Mouse (Mus musculus) heart, postnatal 0 days (tissue): ENCODE measurements around the gene Parp16. TPM values are rescaled to one million over a fixed set of nuclear protein-coding genes. Genes with fewer than 3 reads are reported as not detected.

Experiments used
- ATAC-seq: fragments of 200-750 bp; cut with Nextera tagmentation; 2 replicates; pipeline ENCODE4 v1.8.0; 2017; ENCODE audit warnings: low read depth, moderate number of reproducible peaks, moderate library complexity; ENCODE audit not compliant: insufficient read depth
- DNase-seq: peaks from one replicate; pipeline ENCODE4 v3.0.0-alpha.2; 2016; ENCODE audit warnings: low spot score
- H3K27ac ChIP-seq: fragments of 300-500 bp; sonication (generic); 2 replicates; pipeline ENCODE4 v1.5.1; 2014; ENCODE audit warnings: low read depth, mild to moderate bottlenecking
- H3K27me3 ChIP-seq: fragments of 300-500 bp; sonication (generic); 2 replicates; pipeline ENCODE4 v1.6.1; 2014; ENCODE audit warnings: low read length, mixed read lengths; ENCODE audit not compliant: control insufficient read depth, insufficient read depth
- H3K36me3 ChIP-seq: fragments of 300-500 bp; sonication (generic); replicated peaks from 2 replicates; pipeline ENCODE4 v1.6.1; 2014; ENCODE audit warnings: low read length, mixed read lengths; ENCODE audit not compliant: control insufficient read depth, insufficient read depth
- H3K4me1 ChIP-seq: fragments of 300-500 bp; sonication (generic); 2 replicates; pipeline ENCODE4 v1.6.1; 2014; ENCODE audit warnings: antibody characterized with exemption; ENCODE audit not compliant: control insufficient read depth, insufficient read depth
- H3K4me2 ChIP-seq: fragments of 300-500 bp; sonication (generic); 2 replicates; pipeline ENCODE4 v1.6.1; 2014; ENCODE audit warnings: low read depth, mild to moderate bottlenecking, low read length, moderate library complexity
- H3K4me3 ChIP-seq: fragments of 300-500 bp; sonication (generic); 2 replicates; pipeline ENCODE4 v1.5.1; 2014; ENCODE audit warnings: low read depth, low read length
- H3K9ac ChIP-seq: fragments of 300-500 bp; sonication (generic); replicated peaks from 2 replicates; pipeline ENCODE4 v1.6.1; 2014; ENCODE audit warnings: low read depth, low read length, mixed read lengths
- H3K9me3 ChIP-seq: fragments of 300-500 bp; sonication (generic); replicated peaks from 2 replicates; pipeline ENCODE4 v1.6.1; 2016; ENCODE audit warnings: low read length; ENCODE audit not compliant: control insufficient read depth
- CTCF ChIP-seq: IDR thresholded peaks from 2 replicates; pipeline ENCODE4 v1.5.1; 2016; ENCODE audit warnings: antibody characterized with exemption, control low read depth, low read depth
- EP300 ChIP-seq: IDR thresholded peaks from 2 replicates; pipeline ENCODE4 v1.6.1; 2016; ENCODE audit warnings: antibody characterized with exemption, low read depth
- whole genome bisulfite sequencing: fragments of 180-500 bp; shearing (Covaris S2); extraction: QIAGEN DNeasy Blood & Tissue Kit; methylation state at CpG from one replicate; pipeline ENCODE4 v1.1.7; 2014; 5-methylcytosine and 5-hydroxymethylcytosine counted together
- polyA plus RNA-seq: library from polyadenylated mRNA; unstranded; fragments of >200 nt; fragmentation: Nextera tagmentation; extraction: Ambion mirVana; gene quantifications from 2 replicates; pipeline ENCODE4 v1.2.1, GENCODE M21; 2015
- total RNA-seq: library from RNA; depleted of rRNA; stranded (reverse); fragments of >200 nt; gene quantifications from 2 replicates; pipeline ENCODE4 v1.2.3, GENCODE M21; 2014; ENCODE audit warnings: low replicate concordance

Parp16 gene
- total and polyA plus RNA-seq, 2 experiments from 2014 or later = 1.8 to 5.7 TPM

GRCm38 (mm10) chr9:65162711-65163639 is 32.2 kb upstream of the Parp16 start:
- H3K9ac ChIP-seq = no peak overlapping the region; the same call in 1 of the 2 replicates
- DNase-seq (no peak), ATAC-seq (peak; percentile 51)
- H3K36me3 ChIP-seq = no peaks in the 10 kb centered on the region
- peaks cover 53% of the 10 kb centered on the region for H3K27me3 ChIP-seq
- H3K4me3 ChIP-seq = peak overlapping the region; percentile 50
- peak overlapping the region; percentile 82 for H3K4me2 ChIP-seq
- no peak overlapping the region for H3K27ac ChIP-seq
- 2% methylated on average over 56 of the region's 69 CpGs for WGBS
- no peaks in the 10 kb centered on the region for H3K9me3 ChIP-seq
- peaks cover 8% of the 10 kb centered on the region; the same call in 1 of the 2 replicates for H3K4me1 ChIP-seq
- TF ChIP-seq EP300 (no peak), CTCF (no peak)

- no peak overlapping the region for H3K4me3 ChIP-seq
- no peaks in the 10 kb centered on the region for H3K9me3 ChIP-seq
- DNase-seq = no peak
- no peak for ATAC-seq
- TF ChIP-seq CTCF (peak; percentile 55), EP300 (no peak)
- no peak overlapping the region for H3K27ac ChIP-seq
- H3K4me1 ChIP-seq = peaks cover 8% of the 10 kb centered on the region; the same call in 1 of the 2 replicates
- H3K9ac ChIP-seq = no peak overlapping the region
- H3K36me3 ChIP-seq = no peaks in the 10 kb centered on the region
- 18% methylated on average over 1 of the region's 1 CpGs for WGBS
- H3K4me2 ChIP-seq = no peak overlapping the region
- peaks cover 44% of the 10 kb centered on the region for H3K27me3 ChIP-seq
Measured at GRCm38 (mm10) chr9:65164870-65165269, 30.3 kb upstream of the Parp16 start.

GRCm38 (mm10) chr9:65166386-65166785 is 28.8 kb upstream of the Parp16 start:
- Histone ChIP-seq H3K36me3 (no peaks in the 10 kb centered on the region), H3K27ac (no peak overlapping the region), H3K4me1 (peaks cover 8% of the 10 kb centered on the region; the same call in 1 of the 2 replicates), H3K4me3 (no peak overlapping the region), H3K9me3 (no peaks in the 10 kb centered on the region), H3K27me3 (peaks cover 30% of the 10 kb centered on the region), H3K9ac (no peak overlapping the region), H3K4me2 (no peak overlapping the region)
- TF ChIP-seq CTCF (no peak), EP300 (no peak)
- DNase-seq (no peak), ATAC-seq (no peak)
- 63% methylated on average over 9 of the region's 9 CpGs for WGBS

GRCm38 (mm10) chr9:65168534-65168933 is 26.6 kb upstream of the Parp16 start:
- no peaks in the 10 kb centered on the region for H3K4me1 ChIP-seq
- DNase-seq (no peak), ATAC-seq (no peak)
- no peaks in the 10 kb centered on the region for H3K36me3 ChIP-seq
- peaks cover 9% of the 10 kb centered on the region for H3K27me3 ChIP-seq
- H3K9me3 ChIP-seq = no peaks in the 10 kb centered on the region
- no peak overlapping the region for H3K9ac ChIP-seq
- no peak overlapping the region for H3K27ac ChIP-seq
- no peak overlapping the region for H3K4me2 ChIP-seq
- H3K4me3 ChIP-seq = no peak overlapping the region
- TF ChIP-seq CTCF (no peak), EP300 (no peak)
- WGBS = 41% methylated on average over 6 of the region's 6 CpGs

DNA sequence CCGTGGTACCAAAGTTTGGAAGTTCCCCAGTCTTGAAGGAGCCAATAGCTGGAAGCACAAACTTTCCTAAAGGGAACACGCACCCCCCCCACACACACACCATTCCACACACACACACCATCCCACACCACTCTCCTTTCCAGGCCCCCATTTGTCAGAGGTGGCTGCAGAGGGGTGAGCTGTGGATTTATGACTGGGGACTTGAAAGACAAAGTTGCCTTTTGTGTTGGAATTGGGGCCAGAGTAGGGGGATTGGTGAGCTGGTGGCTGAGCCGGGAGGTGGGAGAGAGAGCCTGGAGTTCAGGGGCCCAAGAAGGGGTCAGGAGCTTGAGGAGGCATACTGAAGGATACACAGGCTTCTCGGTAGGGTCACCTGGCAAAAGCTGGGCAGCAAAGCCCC is 26.2 kb upstream of the Parp16 start:
- H3K9me3 ChIP-seq = no peaks in the 10 kb centered on the region
- no peak overlapping the region for H3K9ac ChIP-seq
- no peak for TF ChIP-seq EP300
- no peak for TF ChIP-seq CTCF
- no peak overlapping the region for H3K4me3 ChIP-seq
- DNase-seq (no peak), ATAC-seq (no peak)
- H3K36me3 ChIP-seq = no peaks in the 10 kb centered on the region
- no peak overlapping the region for H3K27ac ChIP-seq
- peaks cover 4% of the 10 kb centered on the region for H3K27me3 ChIP-seq
- WGBS = 60% methylated on average over 4 of the region's 4 CpGs
- H3K4me1 ChIP-seq = no peaks in the 10 kb centered on the region
- H3K4me2 ChIP-seq = no peak overlapping the region
